In the genomic region with DNA sequence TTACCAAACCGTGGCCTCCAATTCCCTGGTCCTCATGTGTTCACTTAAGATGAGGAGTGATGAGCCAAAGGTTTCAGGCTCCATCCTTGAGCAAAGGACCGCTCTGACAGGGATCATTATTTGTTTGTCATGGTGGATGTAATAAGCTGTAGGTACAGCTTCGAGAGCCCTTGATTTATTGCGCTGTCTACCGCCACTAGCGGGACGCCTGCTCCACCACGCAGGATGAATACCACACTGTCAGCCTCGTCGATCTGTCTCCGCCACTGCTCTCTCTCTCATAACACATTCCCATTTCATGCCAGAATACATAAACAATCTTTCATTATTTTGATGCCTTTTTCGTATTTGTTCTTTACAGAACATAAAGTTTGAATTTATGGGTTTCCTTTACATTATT, we compare ENCODE assay signal across 24 mouse cellular contexts.
"Had no signal": no experiment of that assay in that cellular context is flagged by ENCODE, and none has a peak within 500 bp of the region (broad histone marks: within the 10 kb centered on the region; RNA-seq: fewer than 3 reads in every experiment).

No protein-coding gene starts in this region.

- H3K36me3 ChIP-seq: kidney, embryonic 15.5 days; limb, embryonic 10.5 days; limb, embryonic 13.5 days; liver, embryonic 12.5 days; liver, embryonic 15.5 days; lung, embryonic 15.5 days; midbrain, embryonic 12.5 days had no signal

- H3K9ac ChIP-seq: kidney, embryonic 15.5 days; limb, embryonic 13.5 days; liver, embryonic 12.5 days; liver, embryonic 15.5 days; lung, embryonic 15.5 days; midbrain, embryonic 12.5 days had no signal

- H3K9me3 ChIP-seq: kidney, embryonic 15.5 days; limb, embryonic 10.5 days; limb, embryonic 13.5 days; liver, embryonic 12.5 days; liver, embryonic 15.5 days; lung, embryonic 15.5 days; megakaryocyte, embryonic 14.5 days; midbrain, embryonic 12.5 days had no signal

- H3K27me3 ChIP-seq: liver, embryonic 12.5 days; liver, embryonic 15.5 days; lung, embryonic 15.5 days; megakaryocyte, embryonic 14.5 days; midbrain, embryonic 12.5 days had no signal

- ATAC-seq: liver, embryonic 12.5 days; midbrain, embryonic 16.5 days had no signal

- H3K4me3 ChIP-seq: kidney, embryonic 15.5 days; layer of hippocampus, adult 2 months; limb, embryonic 10.5 days; limb, embryonic 13.5 days; liver, embryonic 12.5 days; liver, embryonic 15.5 days; lung, embryonic 15.5 days; megakaryocyte, embryonic 14.5 days; midbrain, embryonic 12.5 days; myocyte had no signal

- H3K4me2 ChIP-seq: kidney, embryonic 15.5 days; limb, embryonic 13.5 days; liver, embryonic 12.5 days; liver, embryonic 15.5 days; lung, embryonic 15.5 days; midbrain, embryonic 12.5 days had no signal

- H3K4me1 ChIP-seq: liver, embryonic 12.5 days; liver, embryonic 15.5 days had no signal

- H3K27ac ChIP-seq: kidney, embryonic 15.5 days; layer of hippocampus, adult 2 months; limb, embryonic 10.5 days; limb, embryonic 13.5 days; liver, embryonic 12.5 days; liver, embryonic 15.5 days; lung, embryonic 15.5 days; midbrain, embryonic 12.5 days; stomach, postnatal 0 days had no signal

- DNase-seq: kidney, adult 8-10 months; kidney, postnatal 25 days; layer of hippocampus, adult 9-11 months; liver; lung, adult 18-20 months; lung, postnatal 10 days; lung, postnatal 36 days; right cerebral cortex, adult 18-20 months; right cerebral cortex, postnatal 14 days; right cerebral cortex, postnatal 4 days; thymus, adult 2 months; thymus, postnatal 14 days had no signal
